Mouse (Mus musculus) neutrophil, adult 5-6 weeks (primary cell): Measurements from ENCODE around the gene Tnni1. TPM values are rescaled to one million over a fixed set of nuclear protein-coding genes. Genes with fewer than 3 reads are reported as not detected.

Experiments
- ATAC-seq: fragments of 151-379, 151-347 bp; 2 replicates; pipeline ENCODE4 v1.8.0; 2017; ENCODE audit warnings: mild to moderate bottlenecking, moderate TSS enrichment; ENCODE audit not compliant: insufficient number of reproducible peaks, poor library complexity, low FRiP score, severe bottlenecking; ENCODE audit errors: extremely low read depth
- total RNA-seq: library from RNA; stranded (forward); fragments of 200-1000 nt; gene quantifications from 2 replicates; pipeline ENCODE4 v1.2.3, GENCODE M21; 2017

The Tnni1 gene
- total RNA-seq, 1 experiment from 2014 or later, result not detected

DNA sequence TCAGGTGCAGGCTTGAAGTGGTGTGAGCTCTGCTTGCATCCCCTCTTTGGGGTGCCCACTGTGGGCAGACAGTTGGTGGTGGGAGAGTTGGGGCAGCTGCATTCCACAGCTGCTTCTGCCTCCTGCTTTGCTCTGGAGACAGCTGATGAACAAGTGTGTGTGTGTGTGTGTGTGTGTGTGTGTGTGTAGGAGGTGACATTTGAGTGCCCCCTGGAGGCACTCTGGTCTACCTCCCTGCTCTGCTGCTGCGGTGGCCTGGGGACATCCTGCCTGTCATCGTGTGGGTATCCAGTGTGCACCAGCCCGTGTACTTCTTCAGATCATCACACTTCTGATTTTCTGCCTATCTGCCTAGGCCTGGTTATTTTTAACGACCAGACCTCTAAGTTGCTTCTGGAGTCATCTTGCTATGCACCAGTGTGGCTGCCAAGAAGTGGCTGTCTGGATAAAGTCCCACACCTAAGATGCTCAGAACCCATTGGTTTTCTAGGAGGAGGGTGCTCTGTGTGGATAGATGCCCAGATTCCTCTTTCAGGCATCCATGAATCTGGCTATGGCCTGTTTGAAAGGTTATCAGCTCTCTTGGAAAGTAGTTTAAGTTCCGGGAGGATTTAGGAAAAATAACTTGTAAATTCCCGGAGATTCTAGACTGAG lies 55.1 kb downstream of the Tnni1 start:
- ATAC-seq, result no peak

DNA sequence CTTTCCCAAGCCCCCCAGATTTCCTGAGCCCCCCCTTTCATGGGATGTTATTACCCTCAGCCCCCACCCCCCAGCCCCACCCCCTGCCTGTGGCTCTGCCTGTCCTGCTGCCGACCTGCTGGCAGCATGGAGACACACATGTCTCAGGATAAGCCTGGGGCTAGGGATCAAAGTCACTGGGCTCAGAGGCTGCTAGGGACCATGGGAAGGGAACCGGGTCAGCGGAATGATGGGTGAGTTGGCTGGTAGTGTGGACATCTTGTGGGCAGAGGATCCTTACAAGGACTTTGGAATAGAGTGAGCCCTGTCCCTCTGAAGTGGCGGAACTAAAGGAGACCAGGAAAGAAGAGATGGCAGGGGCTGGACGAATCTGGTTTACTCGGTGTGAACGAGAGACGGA lies 55.7 kb downstream of the Tnni1 start:
- ATAC-seq, result no peak

DNA sequence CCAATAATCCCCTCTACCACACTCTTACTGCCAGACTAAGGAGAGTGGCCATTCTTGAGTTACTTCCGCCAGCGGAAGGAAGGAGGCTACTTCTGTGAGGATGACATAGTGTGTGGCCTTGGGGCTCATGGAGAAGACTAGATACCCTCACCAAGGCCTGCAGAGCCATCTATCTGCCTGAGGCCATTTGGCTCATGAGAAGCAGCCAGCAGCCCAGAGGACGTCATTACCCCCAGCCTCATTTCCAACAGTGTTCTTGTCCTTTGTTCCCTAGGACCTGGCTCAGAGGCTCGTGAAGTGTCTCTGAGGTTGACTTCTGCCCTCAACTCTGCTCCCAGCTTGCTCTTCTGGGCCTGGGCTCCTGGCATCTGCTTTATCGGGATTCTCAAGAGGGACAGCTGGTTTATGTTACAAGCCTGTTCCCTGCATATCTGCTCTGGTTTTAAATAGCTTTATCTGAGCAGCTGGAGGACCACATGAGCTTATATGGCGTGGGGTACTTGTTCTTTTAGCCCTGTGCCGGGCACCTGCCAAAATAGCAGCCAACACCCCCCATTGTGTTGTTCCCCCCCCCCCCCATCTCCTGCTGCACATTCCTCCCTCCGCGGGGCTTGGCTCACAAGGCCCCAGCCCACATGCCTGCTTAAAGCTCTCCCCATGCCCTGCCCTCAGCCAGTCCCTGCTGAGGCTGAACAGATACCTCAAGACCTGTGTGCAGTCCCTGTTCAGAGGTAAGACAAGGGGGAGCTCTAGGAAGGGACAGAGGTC lies 56.7 kb downstream of the Tnni1 start, which contains the start of gene Tnnt2:
Tnnt2 (plus strand) TSS at position 639 of the 768 bp plus-strand sequence.
- no peak for ATAC-seq

DNA sequence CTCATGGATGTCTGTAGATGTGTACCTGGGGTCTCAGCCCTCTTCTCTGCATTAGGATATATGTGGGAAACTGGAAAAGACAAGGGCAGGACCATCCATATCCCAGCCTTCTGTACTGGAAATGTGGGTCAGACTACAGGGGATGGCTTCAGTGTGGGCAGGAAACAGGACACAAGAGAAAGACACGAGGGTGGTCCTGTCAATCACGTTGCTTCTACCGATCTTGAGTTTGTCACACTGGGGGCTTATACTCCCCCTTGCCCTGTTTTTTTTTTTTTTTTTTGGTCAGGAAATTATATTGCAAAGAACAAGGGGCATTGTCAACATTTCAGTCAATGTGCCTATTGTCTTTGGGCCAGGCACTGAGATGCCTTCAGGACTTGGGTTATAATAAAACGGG lies 59.4 kb downstream of the Tnni1 start:
- ATAC-seq, result no peak

DNA sequence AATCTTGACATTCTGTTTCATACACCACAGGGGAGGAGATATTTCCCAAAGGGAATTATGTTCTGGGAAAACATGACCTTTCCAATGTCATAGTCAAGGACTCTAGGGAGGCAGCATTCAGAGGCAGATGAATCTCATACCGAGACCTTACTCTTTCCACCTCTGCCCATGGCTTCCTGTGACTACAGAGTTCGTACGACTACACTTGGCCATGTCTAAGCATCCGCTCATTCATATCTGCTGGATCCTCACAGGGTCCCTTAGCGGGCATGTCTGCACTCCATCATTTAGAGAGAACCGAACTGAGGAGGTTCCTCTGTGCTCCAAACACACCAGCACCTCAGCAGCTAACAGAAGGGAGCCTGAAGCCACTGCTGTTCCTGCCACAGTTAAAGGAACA lies 59.8 kb downstream of the Tnni1 start:
- ATAC-seq, result no peak

DNA sequence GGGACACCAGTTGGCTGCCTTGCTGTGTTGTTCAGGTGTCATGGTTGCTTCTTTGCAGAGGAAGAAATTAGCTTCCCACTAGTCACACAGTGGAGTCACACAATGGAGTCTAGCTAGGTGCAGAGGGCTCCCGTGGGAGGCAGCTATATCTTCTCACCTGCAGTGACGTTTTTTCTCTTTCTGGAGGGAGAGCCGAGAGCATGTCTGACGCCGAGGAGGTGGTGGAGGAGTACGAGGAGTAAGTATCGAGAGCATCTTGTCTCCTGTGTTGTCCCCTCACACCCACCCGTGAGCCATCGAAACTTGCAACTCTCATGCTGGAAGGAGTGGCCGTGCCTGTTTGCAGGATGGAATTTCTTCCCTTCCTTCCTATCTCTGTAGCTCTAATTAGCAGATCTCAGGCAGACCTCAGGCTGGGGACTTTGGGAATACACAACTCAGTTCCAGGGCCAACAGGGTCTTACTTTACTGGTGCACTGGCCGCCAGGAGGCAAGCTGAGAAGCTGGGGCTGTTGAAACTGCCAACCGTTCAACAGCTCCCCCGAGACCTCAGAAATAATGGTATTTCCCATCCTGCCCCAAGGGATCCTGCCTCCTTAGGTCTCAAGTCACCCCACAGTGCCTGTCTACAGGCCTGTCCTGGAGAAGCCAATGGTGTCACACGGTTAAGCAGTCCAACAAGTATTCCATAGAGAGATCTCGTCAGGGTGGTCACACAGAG lies 61.6 kb downstream of the Tnni1 start:
- no peak for ATAC-seq

DNA sequence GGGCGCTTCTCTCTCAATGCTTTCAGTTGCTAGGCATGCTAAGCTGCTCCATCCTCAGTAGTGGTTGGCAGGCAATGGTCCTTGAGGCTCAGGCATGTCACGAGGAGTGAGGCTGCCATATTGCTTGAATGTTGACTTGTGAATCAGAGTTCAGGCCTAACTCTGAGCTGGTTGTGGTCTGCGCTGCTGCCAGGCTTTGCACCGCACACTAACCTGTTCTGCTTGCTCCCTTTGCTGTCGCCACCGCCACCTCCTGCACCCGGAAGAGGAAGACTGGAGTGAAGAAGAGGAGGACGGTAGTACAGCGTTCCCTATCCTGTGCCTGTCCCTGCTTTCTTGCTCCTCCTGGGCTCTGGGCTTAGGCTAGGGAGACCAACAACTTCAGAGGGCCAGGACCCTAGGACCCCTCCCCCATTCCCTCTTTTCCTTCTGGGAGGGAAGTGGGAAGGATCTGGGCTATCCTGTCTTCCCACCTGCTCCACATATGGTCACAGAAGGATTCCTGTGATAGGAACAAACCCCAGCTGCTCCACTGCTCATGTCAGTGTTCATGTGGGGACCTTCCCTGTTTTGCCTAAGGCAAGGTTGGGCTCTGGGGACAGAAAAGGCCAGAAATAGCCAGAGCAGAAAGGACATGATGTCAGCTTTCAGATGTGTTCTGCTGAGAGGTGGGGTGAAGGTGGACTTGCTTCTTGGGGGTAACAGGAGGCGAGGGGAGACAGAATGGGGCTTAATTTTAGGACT lies 64.5 kb downstream of the Tnni1 start:
- ATAC-seq, result no peak

DNA sequence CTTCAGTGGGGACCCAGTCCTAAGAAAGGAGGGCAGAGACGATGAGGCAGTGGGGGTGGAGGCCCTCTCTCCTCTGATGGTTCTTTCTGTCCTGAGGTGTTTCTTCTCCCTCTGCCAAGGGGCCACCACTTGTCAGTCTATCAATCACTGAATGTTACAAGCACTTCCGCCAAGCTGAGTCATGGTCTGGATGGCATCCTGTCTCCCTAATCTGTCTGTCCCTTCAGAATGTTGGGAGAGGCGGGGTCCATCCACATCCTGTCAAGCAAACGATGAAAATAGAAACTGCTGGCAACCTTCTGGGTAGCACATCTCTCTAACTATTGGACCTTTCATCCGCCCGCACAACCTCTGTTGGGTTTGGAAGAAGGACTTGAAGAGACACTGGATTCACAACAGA lies 65.2 kb downstream of the Tnni1 start:
- ATAC-seq, result no peak

DNA sequence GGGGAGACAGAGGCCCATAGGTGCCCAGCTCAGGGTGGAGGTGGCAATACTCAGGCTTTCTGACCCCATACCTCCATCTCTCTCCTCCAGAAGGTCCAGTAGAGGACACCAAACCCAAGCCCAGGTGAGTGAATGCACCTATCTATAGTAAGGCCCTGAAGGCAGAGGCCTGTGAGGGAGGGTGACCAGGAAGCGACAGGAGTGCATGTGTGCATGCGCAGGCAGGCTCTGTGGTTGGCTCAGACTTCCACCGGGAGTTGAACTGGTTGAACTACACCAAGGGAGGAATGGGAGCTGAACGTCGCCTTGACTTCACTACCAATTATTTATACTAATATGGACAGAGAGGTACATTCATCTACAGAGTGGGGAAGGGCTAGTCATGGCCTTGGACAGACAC lies 67.4 kb downstream of the Tnni1 start:
- no peak for ATAC-seq

DNA sequence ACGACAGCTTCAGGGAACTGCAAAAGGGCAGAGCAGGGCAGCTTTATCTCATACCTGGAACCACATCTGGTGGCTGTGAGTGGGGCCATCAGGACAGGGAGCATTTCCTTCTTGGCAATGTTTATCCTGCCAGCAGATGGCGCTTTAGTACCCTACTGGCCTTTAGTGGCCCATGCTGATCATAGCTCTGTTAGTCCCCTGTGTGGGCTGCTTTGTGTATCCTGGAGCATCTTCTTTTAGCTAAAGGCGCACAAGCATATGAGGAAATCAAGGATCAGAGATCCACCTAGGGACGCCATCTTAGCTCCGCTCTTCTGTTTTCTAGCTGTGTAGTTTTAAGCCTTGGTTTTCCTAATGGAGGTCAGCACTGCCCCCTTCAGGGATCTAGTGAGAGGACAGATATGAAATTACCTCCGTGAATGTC lies 67.9 kb downstream of the Tnni1 start:
- ATAC-seq, result 0 out of 2 replicates have a peak, but pooled peaks have one; percentile 23

DNA sequence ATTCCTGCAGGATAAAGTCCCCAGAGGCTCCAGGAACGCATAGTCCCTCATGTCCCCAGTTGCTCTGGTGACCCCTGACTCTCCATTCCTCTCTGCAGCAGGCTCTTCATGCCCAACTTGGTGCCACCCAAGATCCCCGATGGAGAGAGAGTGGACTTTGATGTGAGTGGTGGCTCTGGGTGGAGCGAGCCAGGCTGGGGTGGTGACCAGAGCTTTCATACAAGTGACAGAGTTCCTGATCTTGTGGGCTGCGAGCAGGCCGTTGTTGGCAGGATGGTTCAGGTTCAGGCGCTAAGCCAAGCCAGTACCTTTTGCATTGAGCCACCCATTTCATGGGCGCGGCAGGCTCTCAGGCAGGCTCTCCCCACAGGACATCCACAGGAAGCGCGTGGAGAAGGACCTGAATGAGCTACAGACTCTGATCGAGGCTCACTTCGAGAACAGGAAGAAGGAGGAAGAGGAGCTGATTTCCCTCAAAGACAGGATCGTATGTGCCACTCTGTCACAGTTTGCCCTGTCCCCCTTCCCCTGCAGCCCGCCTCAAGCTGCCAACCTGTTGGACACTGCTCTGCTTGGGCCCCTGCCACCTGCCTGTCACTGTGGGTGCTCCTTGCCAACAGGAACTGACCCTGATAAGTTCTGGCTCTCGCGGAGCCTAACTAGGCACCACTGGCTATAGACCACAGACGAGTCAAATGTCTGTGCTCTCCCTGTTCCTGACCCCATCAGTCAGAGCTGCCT lies 68.5 kb downstream of the Tnni1 start:
- no peak for ATAC-seq

DNA sequence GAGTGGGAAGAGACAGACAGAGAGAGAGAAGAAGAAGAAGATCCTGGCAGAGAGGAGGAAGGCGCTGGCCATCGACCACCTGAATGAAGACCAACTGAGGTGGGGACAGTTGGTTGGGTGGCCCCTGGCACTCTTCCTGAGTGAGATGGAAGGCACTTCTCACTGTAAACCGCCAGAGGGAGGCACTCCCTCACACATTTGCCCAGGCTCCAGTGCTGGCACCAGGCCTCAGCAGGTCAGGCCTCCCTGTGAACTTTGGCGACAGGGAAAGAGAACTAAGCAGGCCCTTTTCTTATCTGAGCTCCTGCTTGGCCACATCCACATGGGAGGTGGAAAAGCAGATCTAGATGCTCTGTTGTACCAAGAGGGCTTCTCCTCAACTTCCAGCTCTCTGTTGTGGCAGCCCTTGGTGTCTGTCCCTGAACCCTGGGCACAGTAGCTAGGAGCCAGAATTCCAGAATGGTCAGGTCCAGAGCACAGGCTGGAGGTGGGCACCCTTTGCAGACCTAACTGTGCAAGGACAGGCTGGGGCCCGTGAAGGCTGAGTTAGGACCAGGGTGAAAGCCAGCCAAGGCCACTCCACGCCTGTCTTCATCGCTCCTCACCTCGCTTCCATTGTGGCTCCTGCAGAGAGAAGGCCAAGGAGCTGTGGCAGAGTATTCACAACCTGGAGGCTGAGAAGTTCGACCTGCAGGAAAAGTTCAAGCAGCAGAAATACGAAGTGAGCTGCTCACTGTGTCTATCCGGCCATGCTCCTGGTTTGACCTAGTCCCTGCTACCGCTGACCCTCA lies 71.7 kb downstream of the Tnni1 start:
- ATAC-seq, result no peak

DNA sequence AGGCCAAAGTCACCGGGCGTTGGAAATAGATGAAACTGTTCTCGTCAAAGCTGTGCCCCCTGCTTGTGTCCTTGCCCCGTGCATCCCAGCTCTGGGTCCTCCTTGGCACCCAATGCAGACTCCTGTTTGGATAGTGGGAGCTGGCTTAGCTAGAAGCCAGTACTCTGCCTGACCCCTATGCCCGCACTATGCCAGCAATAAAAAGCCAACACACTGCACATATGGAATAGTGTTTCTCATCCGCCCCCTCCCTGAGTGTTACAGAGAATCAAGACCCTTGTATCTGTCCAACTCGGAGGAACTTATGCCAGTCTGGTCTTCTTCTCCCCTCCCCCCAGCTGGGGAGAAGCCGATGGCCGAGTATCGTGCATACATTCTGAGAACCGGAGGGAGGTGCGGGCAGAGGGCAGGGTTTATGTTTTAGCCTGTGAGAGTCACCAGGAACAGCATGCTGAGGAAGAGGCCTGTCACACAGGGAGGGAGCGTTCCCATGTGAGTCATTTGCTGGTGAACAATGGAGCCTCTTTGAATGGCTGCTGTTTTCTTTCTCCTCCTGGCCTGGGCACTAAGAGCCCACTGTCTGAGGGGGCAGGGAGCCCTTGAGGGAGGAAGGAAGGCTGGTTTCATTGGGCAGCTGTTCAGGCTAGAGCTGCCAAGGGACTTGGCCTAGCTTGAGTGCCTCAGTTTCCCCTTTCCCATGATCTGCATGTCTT lies 73.0 kb downstream of the Tnni1 start:
- ATAC-seq, result no peak

DNA sequence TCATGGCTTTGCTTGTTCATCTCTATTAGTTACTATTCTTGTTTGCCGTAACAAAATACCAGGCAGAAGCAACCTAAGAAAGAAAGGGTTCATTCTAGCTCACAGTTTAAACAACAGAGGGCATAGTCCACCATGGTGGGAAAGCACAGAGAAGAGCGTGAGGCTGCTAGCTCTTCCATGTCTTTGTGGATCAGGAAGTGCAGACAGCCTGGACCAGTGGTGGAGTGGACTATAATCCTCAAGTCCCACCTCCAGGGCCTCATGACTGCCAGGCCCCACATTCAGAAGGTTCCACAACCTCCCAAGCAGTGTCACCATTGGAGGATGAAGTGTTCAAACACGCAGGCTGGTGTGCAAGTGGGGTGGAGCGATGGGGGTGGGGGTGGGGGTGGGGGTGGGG lies 74.0 kb downstream of the Tnni1 start:
- no peak for ATAC-seq

DNA sequence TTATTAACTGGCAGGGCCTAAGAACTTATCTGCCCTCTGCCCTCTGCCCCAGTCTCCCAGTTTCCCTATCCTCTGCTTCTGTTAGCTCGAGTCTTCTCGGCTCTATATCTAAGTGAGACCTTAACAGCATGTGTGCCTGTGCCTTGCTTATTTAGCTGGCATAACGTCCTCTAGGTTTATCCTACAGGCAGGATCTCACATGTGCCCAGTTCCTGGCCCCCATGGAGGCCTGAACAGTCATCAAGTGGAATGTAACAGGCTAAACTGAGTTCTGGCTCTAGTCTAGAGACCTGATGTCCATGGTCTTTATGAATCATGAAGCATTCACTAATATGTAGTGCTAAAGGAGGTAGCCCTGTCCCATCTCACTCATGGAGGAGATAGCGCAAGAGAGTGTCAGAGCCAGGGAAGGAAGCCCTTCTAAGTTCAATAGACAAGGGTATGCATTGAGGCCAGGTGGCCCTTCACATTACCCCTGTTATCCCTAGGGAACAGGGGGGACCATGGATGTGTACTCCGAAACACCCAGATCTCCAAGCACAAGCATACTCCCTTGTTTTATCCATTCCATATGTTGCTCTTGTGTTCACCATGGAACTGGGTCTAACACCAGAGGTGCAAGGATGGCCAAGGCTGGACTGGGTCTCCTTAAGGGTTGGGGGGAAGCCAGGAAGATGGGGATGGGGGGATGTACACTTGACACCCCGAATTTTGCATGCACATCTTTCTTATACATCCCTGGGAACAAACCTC lies 75.5 kb downstream of the Tnni1 start:
- no peak for ATAC-seq

DNA sequence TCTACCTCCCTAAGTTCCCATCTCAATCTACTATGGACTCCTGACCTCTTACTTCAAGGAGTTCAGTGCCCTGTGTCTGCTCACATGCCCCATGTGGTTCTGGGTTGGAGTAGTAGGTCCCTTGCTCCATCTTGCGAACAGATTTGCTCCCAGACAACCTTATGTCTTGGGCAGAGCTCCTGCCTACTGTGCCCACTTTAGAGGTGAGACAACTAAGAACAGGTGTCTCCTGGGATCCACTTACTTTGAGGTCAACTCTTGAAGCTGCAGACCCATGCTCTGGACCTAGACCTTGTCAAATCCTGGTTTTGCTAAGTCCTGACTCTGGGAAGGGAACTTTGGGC lies 76.1 kb downstream of the Tnni1 start:
- no peak for ATAC-seq

DNA sequence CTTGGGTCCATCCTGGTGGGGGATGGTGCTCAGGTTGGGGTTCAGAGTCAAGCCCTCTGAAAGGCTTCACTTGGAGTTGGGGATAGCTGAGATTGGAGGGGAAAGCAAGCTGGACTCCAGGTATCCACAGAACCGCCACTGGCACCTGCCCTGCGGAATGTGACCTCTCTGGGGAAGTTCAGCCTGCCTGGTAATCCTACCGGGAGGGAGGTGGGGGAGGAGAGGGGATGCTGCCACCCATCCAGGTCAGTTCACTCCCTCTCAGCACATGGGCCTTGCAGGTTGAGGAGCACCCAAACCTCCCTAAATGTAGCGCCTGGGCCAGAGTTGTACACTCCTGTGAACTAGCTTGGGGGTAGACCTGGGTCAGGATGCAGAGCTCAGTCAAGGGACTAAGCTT lies 76.8 kb downstream of the Tnni1 start:
- no peak for ATAC-seq
